Comparison of ENCODE assay signal across 8 mouse cellular contexts in the genomic region with DNA sequence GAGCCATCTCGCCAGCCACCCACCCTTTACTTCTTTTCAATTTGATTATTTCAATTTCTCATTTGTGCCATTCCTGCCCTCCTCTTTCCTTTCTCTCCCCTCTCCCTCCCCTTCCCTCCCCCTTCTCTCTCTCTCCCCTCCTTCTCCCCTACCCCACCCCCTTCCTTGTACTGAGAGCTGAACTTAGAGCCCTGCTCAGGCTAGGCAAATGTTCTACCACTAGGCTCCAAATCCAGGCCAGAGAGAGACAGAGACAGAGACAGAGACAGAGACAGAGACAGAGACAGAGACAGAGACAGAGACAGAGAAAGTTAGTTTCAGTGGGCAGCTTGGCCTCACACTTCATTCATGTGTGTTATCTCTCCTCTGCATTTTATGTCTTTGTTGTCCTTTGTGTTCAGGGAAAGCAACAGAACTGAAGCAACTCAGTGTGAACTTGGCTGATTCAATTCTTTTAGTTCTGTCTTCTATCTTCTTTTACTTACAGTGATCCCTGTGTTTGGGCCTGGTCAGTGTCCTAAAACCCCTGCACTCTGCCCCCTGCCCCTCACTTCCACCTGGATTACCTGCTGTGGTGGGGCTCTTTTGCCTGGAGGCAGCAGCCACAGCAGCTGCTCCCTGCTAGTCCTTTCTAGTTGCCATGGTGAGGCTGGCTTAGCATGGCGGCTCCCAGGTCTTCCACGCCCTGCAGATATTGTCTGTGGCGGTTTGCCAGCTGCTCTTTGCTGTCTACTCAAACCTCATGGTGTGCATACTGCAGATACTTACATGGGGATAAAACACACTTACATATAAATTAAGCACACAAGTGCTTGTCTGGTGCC. TPM values are rescaled to one million over a fixed set of nuclear protein-coding genes. Genes with fewer than 3 reads are reported as not detected.
A peak's percentile ranks its signal among the peaks of the same experiment; 100 is the strongest.
DNase-seq lines count a peak whose midpoint lies in the region; ATAC-seq and TF ChIP-seq lines count a peak whose summit lies in the region.
"Not testable (repeated sequence)": the region's sequence is repeated elsewhere in the genome, so short reads cannot be mapped to it uniquely, and the experiment has no call there.

No protein-coding gene starts in this region.

- TF ChIP-seq CTCF in ES-Bruce4 (IDR thresholded peaks at IDR 0.05; ENCODE audit: low read depth, low read length); lung, embryonic 14.5 days (IDR thresholded peaks at IDR 0.05; ENCODE audit: low read depth): not testable (repeated sequence)

- not testable (repeated sequence) for TF ChIP-seq POLR2A in ES-Bruce4 (IDR thresholded peaks at IDR 0.05; ENCODE audit: insufficient read depth, low read length)

- H3K27me3 ChIP-seq in ES-Bruce4 (ENCODE audit: control insufficient read depth, insufficient read depth, low read length, poor library complexity, severe bottlenecking); embryonic facial prominence, embryonic 15.5 days; hindbrain, embryonic 12.5 days; kidney, embryonic 14.5 days (ENCODE audit: control insufficient read depth, insufficient read depth, low read length); lung, embryonic 14.5 days (ENCODE audit: insufficient read depth, low read length); midbrain, embryonic 13.5 days; neural tube, embryonic 15.5 days (replicated peaks): not testable (repeated sequence)

- WGBS in embryonic facial prominence, embryonic 15.5 days, result 0% methylated on average over 1 of the region's 4 CpGs
- WGBS in hindbrain, embryonic 12.5 days, result 14% methylated on average over 1 of the region's 4 CpGs
- no CpG with 5 or more reads among the region's 4 CpGs for WGBS in kidney, embryonic 14.5 days
- WGBS in lung, embryonic 14.5 days, result no CpG with 5 or more reads among the region's 4 CpGs
- 0% methylated on average over 1 of the region's 4 CpGs for WGBS in midbrain, embryonic 13.5 days
- no CpG with 5 or more reads among the region's 4 CpGs for WGBS in neural tube, embryonic 15.5 days

- not testable (repeated sequence) for DNase-seq in lung, embryonic 14.5 days

- H3K9me3 ChIP-seq in ES-Bruce4 (replicated peaks; ENCODE audit: control insufficient read depth, insufficient read depth, low read length, poor library complexity, severe bottlenecking); embryonic facial prominence, embryonic 15.5 days (replicated peaks); hindbrain, embryonic 12.5 days (replicated peaks); kidney, embryonic 14.5 days (ENCODE audit: control insufficient read depth, low read length); lung, embryonic 14.5 days (ENCODE audit: low read depth, low read length); midbrain, embryonic 13.5 days; neural tube, embryonic 15.5 days (replicated peaks): not testable (repeated sequence)

- peak; percentile 61 for ATAC-seq in embryonic facial prominence, embryonic 15.5 days (ENCODE audit: insufficient number of reproducible peaks, low FRiP score, low TSS enrichment, low read depth)
- ATAC-seq in granulocyte monocyte progenitor cell, adult 5-6 weeks (replicated peaks; ENCODE audit: poor library complexity, severe bottlenecking), result peak; percentile 39; the same call in 1 of the 2 replicates
- peak; percentile 93 for ATAC-seq in hindbrain, embryonic 12.5 days (ENCODE audit: low FRiP score)
- ATAC-seq in kidney, embryonic 14.5 days (ENCODE audit: low FRiP score, low TSS enrichment), result 0 out of 2 replicates have a peak, but pooled peaks have one; percentile 73
- peak; percentile 88 for ATAC-seq in lung, embryonic 14.5 days (ENCODE audit: insufficient read depth)
- peak; percentile 97 for ATAC-seq in midbrain, embryonic 13.5 days
- peak; percentile 82 for ATAC-seq in neural tube, embryonic 15.5 days (ENCODE audit: low FRiP score)

- not testable (repeated sequence) for H3K36me3 ChIP-seq in ES-Bruce4 (ENCODE audit: control insufficient read depth, insufficient read depth, low read length, poor library complexity, severe bottlenecking); embryonic facial prominence, embryonic 15.5 days; hindbrain, embryonic 12.5 days; kidney, embryonic 14.5 days (ENCODE audit: control insufficient read depth, insufficient read depth, low read length); lung, embryonic 14.5 days (ENCODE audit: insufficient read depth); midbrain, embryonic 13.5 days; neural tube, embryonic 15.5 days

- not testable (repeated sequence) for H3K4me3 ChIP-seq in ES-Bruce4 (ENCODE audit: low read depth, low read length); embryonic facial prominence, embryonic 15.5 days (replicated peaks); hindbrain, embryonic 12.5 days; kidney, embryonic 14.5 days (ENCODE audit: low read length); lung, embryonic 14.5 days (ENCODE audit: low read depth, low read length); midbrain, embryonic 13.5 days (replicated peaks); neural tube, embryonic 15.5 days (replicated peaks)

- not testable (repeated sequence) for H3K4me2 ChIP-seq in embryonic facial prominence, embryonic 15.5 days (replicated peaks); hindbrain, embryonic 12.5 days (replicated peaks); kidney, embryonic 14.5 days (replicated peaks; ENCODE audit: low read depth, low read length); lung, embryonic 14.5 days; midbrain, embryonic 13.5 days (replicated peaks); neural tube, embryonic 15.5 days

- not testable (repeated sequence) for H3K9ac ChIP-seq in ES-Bruce4 (ENCODE audit: low read depth, poor library complexity, severe bottlenecking); embryonic facial prominence, embryonic 15.5 days; hindbrain, embryonic 12.5 days; kidney, embryonic 14.5 days (ENCODE audit: low read depth, low read length); lung, embryonic 14.5 days; midbrain, embryonic 13.5 days (replicated peaks); neural tube, embryonic 15.5 days (replicated peaks)

- H3K4me1 ChIP-seq in ES-Bruce4 (ENCODE audit: control insufficient read depth, insufficient read depth, low read length); embryonic facial prominence, embryonic 15.5 days; hindbrain, embryonic 12.5 days; kidney, embryonic 14.5 days (ENCODE audit: control insufficient read depth, insufficient read depth, low read length); lung, embryonic 14.5 days (ENCODE audit: insufficient read depth); midbrain, embryonic 13.5 days (replicated peaks); neural tube, embryonic 15.5 days: not testable (repeated sequence)

- not testable (repeated sequence) for TF ChIP-seq EP300 in ES-Bruce4 (IDR thresholded peaks at IDR 0.05; ENCODE audit: insufficient read depth, low read depth, low read length)

- H3K27ac ChIP-seq in ES-Bruce4 (ENCODE audit: insufficient read depth, low read length), result peak overlapping the region; percentile 5; the same call in 1 of the 2 replicates
- H3K27ac ChIP-seq in embryonic facial prominence, embryonic 15.5 days (replicated peaks); kidney, embryonic 14.5 days (ENCODE audit: low read depth, low read length); lung, embryonic 14.5 days (ENCODE audit: low read depth): not testable (repeated sequence)
- peak overlapping the region; percentile 60; the same call in 1 of the 2 replicates for H3K27ac ChIP-seq in hindbrain, embryonic 12.5 days
- H3K27ac ChIP-seq in midbrain, embryonic 13.5 days, result peak overlapping the region; percentile 62
- H3K27ac ChIP-seq in neural tube, embryonic 15.5 days (replicated peaks), result 0 out of 2 replicates have a peak overlapping the region, but pooled peaks have one; percentile 28

RNA-seq across cellular contexts. Expression of gene Sytl3, which starts 25.8 kb away (rescaled TPM):
- polyA plus RNA-seq in ES-Bruce4 (2011; ENCODE audit: insufficient read depth, insufficient read length, low read depth, missing spikeins), result 0.45 TPM in 1 of 2 replicates, not detected in the other
- polyA plus RNA-seq in embryonic facial prominence, embryonic 15.5 days (2015; fragmentation: Nextera tagmentation; extraction: Ambion mirVana), result 1.2 and 1.3 TPM in 2 replicates
- total RNA-seq in granulocyte monocyte progenitor cell, adult 5-6 weeks (2014; fragmentation: Nextera tagmentation), result not detected in 2 replicates
- total RNA-seq in granulocyte monocyte progenitor cell, adult 5-6 weeks (2017), result 0.21 and 0.60 TPM in 2 replicates
- polyA plus RNA-seq in hindbrain, embryonic 12.5 days (2016; fragmentation: Nextera tagmentation; extraction: Ambion mirVana), result 0.46 TPM in 1 of 2 replicates, not detected in the other
- polyA plus RNA-seq in kidney, embryonic 14.5 days (2014; fragmentation: Nextera tagmentation; extraction: Ambion mirVana), result 0.34 and 0.74 TPM in 2 replicates
- polyA plus RNA-seq in lung, embryonic 14.5 days (2014; fragmentation: Nextera tagmentation; extraction: Ambion mirVana), result 0.13 and 0.26 TPM in 2 replicates
- 0.22 and 0.35 TPM in 2 replicates for polyA plus RNA-seq in midbrain, embryonic 13.5 days (2015; fragmentation: Nextera tagmentation; extraction: Ambion mirVana)
- 1.2 and 7.0 TPM in 2 replicates for polyA plus RNA-seq in neural tube, embryonic 15.5 days (2015; fragmentation: Nextera tagmentation; extraction: Ambion mirVana)

RNA-seq across cellular contexts. Expression of gene Dynlt1f, which starts 29.0 kb away (rescaled TPM):
- polyA plus RNA-seq in ES-Bruce4 (2011; ENCODE audit: insufficient read depth, insufficient read length, low read depth, missing spikeins), result 151 and 168 TPM in 2 replicates
- polyA plus RNA-seq in embryonic facial prominence, embryonic 15.5 days (2015; fragmentation: Nextera tagmentation; extraction: Ambion mirVana), result 203 and 241 TPM in 2 replicates
- 117 and 170 TPM in 2 replicates for total RNA-seq in granulocyte monocyte progenitor cell, adult 5-6 weeks (2014; fragmentation: Nextera tagmentation)
- total RNA-seq in granulocyte monocyte progenitor cell, adult 5-6 weeks (2017), result 117 and 150 TPM in 2 replicates
- 272 and 308 TPM in 2 replicates for polyA plus RNA-seq in hindbrain, embryonic 12.5 days (2016; fragmentation: Nextera tagmentation; extraction: Ambion mirVana)
- polyA plus RNA-seq in kidney, embryonic 14.5 days (2014; fragmentation: Nextera tagmentation; extraction: Ambion mirVana), result 324 and 393 TPM in 2 replicates
- 317 and 324 TPM in 2 replicates for polyA plus RNA-seq in lung, embryonic 14.5 days (2014; fragmentation: Nextera tagmentation; extraction: Ambion mirVana)
- 334 and 365 TPM in 2 replicates for polyA plus RNA-seq in midbrain, embryonic 13.5 days (2015; fragmentation: Nextera tagmentation; extraction: Ambion mirVana)
- polyA plus RNA-seq in neural tube, embryonic 15.5 days (2015; fragmentation: Nextera tagmentation; extraction: Ambion mirVana), result 265 and 281 TPM in 2 replicates

Comparison
In these comparisons a context has a peak if more than half of its experiments do, and no peak if none do; other contexts are left out.
1. ATAC-seq: peak in every context shown above with its lines; median percentile 97 in midbrain, embryonic 13.5 days; 93 in hindbrain, embryonic 12.5 days; 88 in lung, embryonic 14.5 days; 82 in neural tube, embryonic 15.5 days; 73 in kidney, embryonic 14.5 days; 61 in embryonic facial prominence, embryonic 15.5 days; 39 in granulocyte monocyte progenitor cell, adult 5-6 weeks.